ENCODE assay signal across 22 mouse cellular contexts in genomic region chr9:47433185-47433584, GRCm38 (mm10).
"Had no signal": no experiment of that assay in that cellular context is flagged by ENCODE, and none has a peak within 500 bp of the region (broad histone marks: within the 10 kb centered on the region; RNA-seq: fewer than 3 reads in every experiment).

No protein-coding gene starts in this region.

- H3K9ac ChIP-seq: heart, embryonic 13.5 days; heart, embryonic 15.5 days; hindbrain, embryonic 13.5 days; hindbrain, embryonic 15.5 days; kidney, embryonic 15.5 days; limb, embryonic 13.5 days; limb, embryonic 15.5 days; liver, embryonic 13.5 days; liver, embryonic 15.5 days had no signal

- ATAC-seq: hindbrain, postnatal 0 days; intestine, embryonic 16.5 days had no signal

- H3K27ac ChIP-seq: heart, adult 2 months; heart, embryonic 13.5 days; heart, embryonic 15.5 days; hindbrain, embryonic 13.5 days; hindbrain, embryonic 15.5 days; hindbrain, postnatal 0 days; kidney, embryonic 15.5 days; kidney, postnatal 0 days; limb, embryonic 13.5 days; limb, embryonic 15.5 days; liver, embryonic 13.5 days; liver, embryonic 15.5 days had no signal

- H3K4me1 ChIP-seq: heart, embryonic 13.5 days; heart, embryonic 15.5 days; liver, embryonic 13.5 days; liver, embryonic 15.5 days had no signal

- H3K36me3 ChIP-seq: heart, embryonic 13.5 days; heart, embryonic 15.5 days; hindbrain, embryonic 13.5 days; hindbrain, embryonic 15.5 days; kidney, embryonic 15.5 days; limb, embryonic 13.5 days; limb, embryonic 15.5 days; liver, embryonic 13.5 days; liver, embryonic 15.5 days had no signal

- H3K9me3 ChIP-seq: heart, embryonic 13.5 days; heart, embryonic 15.5 days; hindbrain, embryonic 13.5 days; hindbrain, embryonic 15.5 days; kidney, embryonic 15.5 days; limb, embryonic 13.5 days; limb, embryonic 15.5 days; liver, embryonic 13.5 days; liver, embryonic 15.5 days had no signal

- DNase-seq: gastrocnemius, postnatal 14 days; gastrocnemius, postnatal 36 days; heart, adult 2 months; heart, postnatal 14 days; heart, postnatal 36 days; kidney, postnatal 14 days; layer of hippocampus, adult 9-11 months; layer of hippocampus, postnatal 36 days; left cerebral cortex, postnatal 4 days; liver, embryonic 13.5 days had no signal

- H3K4me3 ChIP-seq: heart, adult 2 months; heart, embryonic 13.5 days; heart, embryonic 15.5 days; hindbrain, embryonic 13.5 days; hindbrain, embryonic 15.5 days; kidney, embryonic 15.5 days; limb, embryonic 13.5 days; limb, embryonic 15.5 days; liver, embryonic 13.5 days; liver, embryonic 15.5 days had no signal

- H3K27me3 ChIP-seq: hindbrain, embryonic 13.5 days; hindbrain, embryonic 15.5 days; kidney, embryonic 15.5 days; limb, embryonic 15.5 days; liver, embryonic 13.5 days; liver, embryonic 15.5 days had no signal

- H3K4me2 ChIP-seq: heart, embryonic 11.5 days; heart, embryonic 13.5 days; heart, embryonic 15.5 days; hindbrain, embryonic 13.5 days; hindbrain, embryonic 15.5 days; kidney, embryonic 15.5 days; limb, embryonic 13.5 days; limb, embryonic 15.5 days; liver, embryonic 13.5 days; liver, embryonic 15.5 days had no signal
